Mouse (Mus musculus): ENCODE measurements around the gene Stim1.

Gene Stim1

GRCm38 (mm10) chr7:102458618-102459380 lies 191.2 kb downstream of the Stim1 start:
- WGBS, result 82% methylated on average over 5 of the region's 5 CpGs

GRCm38 (mm10) chr7:102467566-102467965 lies 200.0 kb downstream of the Stim1 start:
- 86% methylated on average over 8 of the region's 8 CpGs for WGBS

GRCm38 (mm10) chr7:102472675-102473074 lies 205.1 kb downstream of the Stim1 start:
- 82% methylated on average over 5 of the region's 5 CpGs for WGBS

- 90% methylated on average over 5 of the region's 5 CpGs for WGBS
Measured at GRCm38 (mm10) chr7:102476601-102477000, 209.0 kb downstream of the Stim1 start.

- 64% methylated on average over 11 of the region's 11 CpGs for WGBS
Measured at GRCm38 (mm10) chr7:102477377-102477776, 209.8 kb downstream of the Stim1 start.

- 95% methylated on average over 4 of the region's 4 CpGs for WGBS
Measured at GRCm38 (mm10) chr7:102478425-102478824, 210.8 kb downstream of the Stim1 start.

GRCm38 (mm10) chr7:102478926-102479325 lies 211.3 kb downstream of the Stim1 start:
- WGBS, result 91% methylated on average over 3 of the region's 3 CpGs

- WGBS, result 58% methylated on average over 5 of the region's 5 CpGs
Measured at GRCm38 (mm10) chr7:102479368-102480078, 211.9 kb downstream of the Stim1 start.

- WGBS, result 89% methylated on average over 4 of the region's 4 CpGs
Measured at GRCm38 (mm10) chr7:102480821-102481220, 213.2 kb downstream of the Stim1 start.

- WGBS, result 96% methylated on average over 4 of the region's 4 CpGs
Measured at GRCm38 (mm10) chr7:102481579-102481978, 214.0 kb downstream of the Stim1 start, which contains the start of gene Olfr543. Gene Olfr543, minus strand, starts transcription at chr7:102481679.

- 76% methylated on average over 2 of the region's 2 CpGs for WGBS
Measured at GRCm38 (mm10) chr7:102483665-102484064, 216.1 kb downstream of the Stim1 start.

- 84% methylated on average over 8 of the region's 8 CpGs for WGBS
Measured at GRCm38 (mm10) chr7:102484766-102485165, 217.2 kb downstream of the Stim1 start.

- 93% methylated on average over 1 of the region's 1 CpGs for WGBS
Measured at GRCm38 (mm10) chr7:102486105-102486504, 218.5 kb downstream of the Stim1 start.
